Mouse (Mus musculus): ENCODE results near the gene Usp2. TPM values are rescaled to one million over a fixed set of nuclear protein-coding genes. Genes with fewer than 3 reads are reported as not detected.

Usp2 gene
- polyA plus RNA-seq, 2 experiments = 4.9 to 24.4 TPM

DNA sequence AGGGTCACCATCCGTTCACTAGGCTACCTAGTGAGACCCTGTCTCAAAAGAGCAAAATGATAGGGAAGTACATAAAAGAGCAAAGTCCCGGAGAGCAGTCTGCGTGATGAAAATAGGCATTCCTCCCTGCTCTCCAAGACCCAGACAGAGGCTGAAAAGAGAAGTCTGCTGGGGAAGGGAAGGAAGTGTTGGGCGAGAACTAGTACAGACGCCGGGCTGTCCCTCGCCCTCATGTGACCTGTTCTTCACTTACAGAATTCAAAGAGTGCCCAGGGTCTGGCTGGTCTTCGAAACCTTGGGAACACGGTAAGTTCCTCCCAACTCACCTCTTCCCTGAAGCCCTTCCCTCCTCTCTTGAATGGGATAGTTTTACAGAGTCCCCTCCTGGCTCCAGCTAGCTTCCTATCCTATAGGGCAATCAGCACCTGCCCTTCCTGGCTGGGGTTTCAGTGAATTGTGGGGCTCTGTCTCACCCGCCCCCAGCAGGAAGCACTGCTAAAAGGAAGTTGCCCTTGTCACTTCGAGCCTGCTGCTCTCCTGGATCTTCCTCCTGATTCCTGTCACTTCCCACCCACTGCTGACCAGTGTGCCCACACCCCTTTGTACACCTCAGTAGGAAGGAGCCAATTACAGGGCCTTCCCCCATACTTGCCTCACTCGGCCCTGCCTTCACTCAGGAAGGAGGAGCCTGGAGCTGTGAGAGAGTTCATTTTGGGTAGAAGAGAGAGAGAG is 22.2 kb downstream of the Usp2 start:
- no peak overlapping the region for H3K27ac ChIP-seq (replicated peaks; ENCODE audit: low read depth, low read length)
- H3K4me2 ChIP-seq (replicated peaks; ENCODE audit: low read depth, low read length, severe bottlenecking) = no peak overlapping the region
- H3K9me3 ChIP-seq (ENCODE audit: control insufficient read depth, low read length) = no peaks in the 10 kb centered on the region
- no peak overlapping the region for H3K4me3 ChIP-seq (replicated peaks; ENCODE audit: low read length)
- H3K36me3 ChIP-seq (ENCODE audit: control insufficient read depth, insufficient read depth, low read length) = peaks cover 30% of the 10 kb centered on the region
- peaks cover 27% of the 10 kb centered on the region for H3K4me1 ChIP-seq (ENCODE audit: control insufficient read depth, insufficient read depth, low read length)
- DNase-seq (ENCODE audit: low spot score) (no peak), ATAC-seq (ENCODE audit: low FRiP score, low read depth) (no peak)
- H3K9ac ChIP-seq (ENCODE audit: low read depth, low read length, severe bottlenecking) = no peak overlapping the region
- no peak for TF ChIP-seq POLR2A (IDR thresholded peaks at IDR 0.05; ENCODE audit: borderline replicate concordance, extremely low read depth, insufficient read depth, insufficient read length)
- 60% methylated on average over 12 of the region's 12 CpGs for WGBS
- H3K27me3 ChIP-seq (ENCODE audit: control insufficient read depth, insufficient read depth, low read length) = 0 out of 2 replicates have a peak, but pooled peaks cover 3% of the 10 kb centered on the region

DNA sequence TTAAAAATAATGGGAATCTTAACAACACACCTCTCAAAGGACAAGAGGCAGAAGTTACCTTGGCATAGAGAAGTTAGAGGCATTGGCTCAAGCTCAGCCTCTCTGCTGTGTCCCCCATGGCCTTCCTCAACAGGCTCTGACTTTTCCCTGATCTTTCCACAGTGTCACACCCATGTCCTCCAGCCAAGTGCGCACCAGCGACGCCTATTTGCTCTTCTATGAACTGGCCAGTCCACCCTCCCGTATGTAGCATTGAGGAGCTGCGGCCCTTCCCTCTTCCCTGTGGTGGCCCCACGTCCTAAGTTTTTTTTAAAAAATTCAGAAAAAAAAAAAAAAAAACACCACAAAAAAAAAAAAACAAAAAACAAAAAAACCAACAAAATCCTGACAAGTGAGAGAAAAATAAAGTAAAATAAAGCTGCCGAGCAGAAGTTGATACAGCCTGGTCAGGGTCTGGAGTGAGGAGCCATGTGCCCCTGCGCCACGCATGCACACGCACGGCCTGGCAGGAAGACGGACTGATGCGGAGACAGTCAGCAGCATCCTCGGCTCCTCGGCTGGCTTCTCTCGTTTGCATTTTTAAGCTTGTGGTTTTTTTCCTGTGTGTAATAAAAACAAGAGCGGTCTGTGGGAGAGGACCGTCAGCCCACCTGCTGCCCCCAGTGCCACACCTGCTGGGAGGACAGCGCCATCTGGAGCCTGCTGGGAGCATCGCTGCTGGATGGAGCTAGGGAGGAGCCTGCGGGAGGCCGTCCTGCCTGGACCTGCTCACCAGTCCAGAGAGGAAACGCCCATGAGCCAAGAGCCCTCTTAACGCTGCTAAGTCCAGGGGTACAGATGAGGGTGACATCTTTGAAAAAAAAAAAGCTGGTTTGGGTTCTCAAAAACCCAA is 27.0 kb downstream of the Usp2 start:
- DNase-seq (ENCODE audit: low spot score) (peak; percentile 54), ATAC-seq (ENCODE audit: low FRiP score, low read depth) (peak; percentile 62; the same call in 1 of the 2 replicates)
- Histone ChIP-seq H3K4me3 (replicated peaks; ENCODE audit: low read length) (no peak overlapping the region), H3K27ac (replicated peaks; ENCODE audit: low read depth, low read length) (no peak overlapping the region), H3K4me1 (ENCODE audit: control insufficient read depth, insufficient read depth, low read length) (no peaks in the 10 kb centered on the region; the same call in 1 of the 2 replicates), H3K9me3 (ENCODE audit: control insufficient read depth, low read length) (no peaks in the 10 kb centered on the region), H3K9ac (ENCODE audit: low read depth, low read length, severe bottlenecking) (no peak overlapping the region), H3K27me3 (ENCODE audit: control insufficient read depth, insufficient read depth, low read length) (no peaks in the 10 kb centered on the region), H3K36me3 (ENCODE audit: control insufficient read depth, insufficient read depth, low read length) (peaks cover 37% of the 10 kb centered on the region), H3K4me2 (replicated peaks; ENCODE audit: low read depth, low read length, severe bottlenecking) (no peak overlapping the region)
- TF ChIP-seq POLR2A (IDR thresholded peaks at IDR 0.05; ENCODE audit: borderline replicate concordance, extremely low read depth, insufficient read depth, insufficient read length) = no peak
- 39% methylated on average over 24 of the region's 24 CpGs for WGBS

DNA sequence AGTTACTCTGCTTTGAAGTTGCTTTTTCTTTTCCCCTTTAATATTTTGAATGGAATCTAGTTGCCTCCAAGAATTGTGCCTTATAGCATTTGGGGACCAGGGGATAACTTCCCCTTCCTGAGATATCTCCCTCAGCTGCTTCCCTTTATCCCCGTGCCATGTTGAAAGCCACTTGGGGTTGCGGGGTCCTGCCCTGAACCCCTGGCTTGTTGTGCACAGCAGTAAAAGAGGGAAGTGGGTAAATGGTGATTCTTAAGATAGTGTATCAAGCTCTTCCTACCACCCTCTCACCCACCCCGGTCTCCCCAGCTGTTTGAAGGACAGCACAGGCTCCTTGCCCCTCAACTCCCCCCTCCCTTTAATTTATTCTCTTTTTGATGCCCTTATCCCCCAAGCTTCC is 27.9 kb downstream of the Usp2 start:
- ATAC-seq (ENCODE audit: low FRiP score, low read depth) (no peak), DNase-seq (ENCODE audit: low spot score) (no peak)
- Histone ChIP-seq H3K4me3 (replicated peaks; ENCODE audit: low read length) (no peak overlapping the region), H3K4me1 (ENCODE audit: control insufficient read depth, insufficient read depth, low read length) (no peaks in the 10 kb centered on the region; the same call in 1 of the 2 replicates), H3K27me3 (ENCODE audit: control insufficient read depth, insufficient read depth, low read length) (no peaks in the 10 kb centered on the region), H3K9me3 (ENCODE audit: control insufficient read depth, low read length) (no peaks in the 10 kb centered on the region), H3K4me2 (replicated peaks; ENCODE audit: low read depth, low read length, severe bottlenecking) (no peak overlapping the region), H3K9ac (ENCODE audit: low read depth, low read length, severe bottlenecking) (no peak overlapping the region), H3K36me3 (ENCODE audit: control insufficient read depth, insufficient read depth, low read length) (peaks cover 37% of the 10 kb centered on the region), H3K27ac (replicated peaks; ENCODE audit: low read depth, low read length) (no peak overlapping the region)
- 80% methylated on average over 3 of the region's 3 CpGs for WGBS
- no peak for TF ChIP-seq POLR2A (IDR thresholded peaks at IDR 0.05; ENCODE audit: borderline replicate concordance, extremely low read depth, insufficient read depth, insufficient read length)

DNA sequence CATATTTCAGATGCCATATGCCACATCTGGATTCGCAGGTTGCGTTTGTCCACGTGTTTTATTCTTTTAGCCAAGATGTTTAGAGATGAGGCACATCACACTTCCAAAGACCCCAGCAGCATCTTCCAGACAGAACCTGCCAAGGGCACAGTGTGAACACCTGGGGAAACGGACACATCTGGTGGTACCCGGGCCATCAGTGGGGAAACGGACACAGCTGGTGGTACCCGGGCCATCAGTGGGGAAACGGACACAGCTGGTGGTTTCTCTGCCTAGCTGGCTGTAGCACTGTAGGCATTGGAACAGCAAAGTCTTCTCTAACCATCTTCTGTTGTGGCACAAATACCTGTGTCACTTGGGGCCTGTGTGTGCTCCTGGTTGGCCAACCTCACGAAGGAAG is 29.0 kb downstream of the Usp2 start:
- WGBS = 85% methylated on average over 9 of the region's 9 CpGs
- H3K9ac ChIP-seq (ENCODE audit: low read depth, low read length, severe bottlenecking) = no peak overlapping the region
- H3K4me1 ChIP-seq (ENCODE audit: control insufficient read depth, insufficient read depth, low read length) = no peaks in the 10 kb centered on the region; the same call in 1 of the 2 replicates
- H3K9me3 ChIP-seq (ENCODE audit: control insufficient read depth, low read length) = no peaks in the 10 kb centered on the region
- ATAC-seq (ENCODE audit: low FRiP score, low read depth) (no peak), DNase-seq (ENCODE audit: low spot score) (no peak)
- peaks cover 30% of the 10 kb centered on the region for H3K36me3 ChIP-seq (ENCODE audit: control insufficient read depth, insufficient read depth, low read length)
- no peak for TF ChIP-seq POLR2A (IDR thresholded peaks at IDR 0.05; ENCODE audit: borderline replicate concordance, extremely low read depth, insufficient read depth, insufficient read length)
- no peak overlapping the region for H3K4me3 ChIP-seq (replicated peaks; ENCODE audit: low read length)
- H3K4me2 ChIP-seq (replicated peaks; ENCODE audit: low read depth, low read length, severe bottlenecking) = no peak overlapping the region
- H3K27ac ChIP-seq (replicated peaks; ENCODE audit: low read depth, low read length) = no peak overlapping the region
- H3K27me3 ChIP-seq (ENCODE audit: control insufficient read depth, insufficient read depth, low read length) = no peaks in the 10 kb centered on the region

DNA sequence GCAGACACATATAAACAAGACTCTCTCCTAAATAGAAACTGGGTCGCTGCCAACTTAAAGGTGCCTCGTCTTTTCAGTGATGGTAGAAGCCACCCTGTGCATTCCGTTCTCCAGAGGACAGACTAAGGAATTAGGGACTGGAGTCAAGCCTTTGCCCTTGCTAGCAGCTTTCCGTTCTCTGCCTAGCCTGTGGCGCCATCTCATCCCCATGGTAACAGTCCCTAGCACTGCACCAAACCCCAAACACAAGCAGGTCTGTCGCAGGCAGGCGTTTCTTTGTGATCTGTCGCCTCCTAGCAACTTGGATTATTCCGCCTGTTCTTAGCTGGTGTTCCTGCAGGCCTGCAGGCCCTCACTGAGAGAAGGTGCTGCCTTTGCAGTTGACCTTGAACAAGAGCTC is 29.7 kb downstream of the Usp2 start:
- no peak overlapping the region for H3K4me3 ChIP-seq (replicated peaks; ENCODE audit: low read length)
- no peak overlapping the region for H3K9ac ChIP-seq (ENCODE audit: low read depth, low read length, severe bottlenecking)

More for the DNA sequence above, 29.7 kb downstream of the Usp2 start:
- no peak overlapping the region for H3K4me2 ChIP-seq (replicated peaks; ENCODE audit: low read depth, low read length, severe bottlenecking)
- H3K27me3 ChIP-seq (ENCODE audit: control insufficient read depth, insufficient read depth, low read length) = no peaks in the 10 kb centered on the region
- no peaks in the 10 kb centered on the region; the same call in 1 of the 2 replicates for H3K4me1 ChIP-seq (ENCODE audit: control insufficient read depth, insufficient read depth, low read length)
- no peaks in the 10 kb centered on the region for H3K9me3 ChIP-seq (ENCODE audit: control insufficient read depth, low read length)
- DNase-seq (ENCODE audit: low spot score) = no peak
- 32% methylated on average over 9 of the region's 9 CpGs for WGBS
- no peak overlapping the region for H3K27ac ChIP-seq (replicated peaks; ENCODE audit: low read depth, low read length)
- no peak for ATAC-seq (ENCODE audit: low FRiP score, low read depth)
- TF ChIP-seq POLR2A (IDR thresholded peaks at IDR 0.05; ENCODE audit: borderline replicate concordance, extremely low read depth, insufficient read depth, insufficient read length) = no peak
- H3K36me3 ChIP-seq (ENCODE audit: control insufficient read depth, insufficient read depth, low read length) = peaks cover 25% of the 10 kb centered on the region
